Mouse (Mus musculus): ENCODE measurements around the gene Mfsd7a. TPM values are rescaled to one million over a fixed set of nuclear protein-coding genes. Genes with fewer than 3 reads are reported as not detected.
"Not testable (repeated sequence)": the region's sequence is repeated elsewhere in the genome, so short reads cannot be mapped to it uniquely, and the experiment has no call there.

The Mfsd7a gene
- 1 to 10 TPM in 1 of 2 experiments, under 1 TPM in 1; 0.57 to 1.1 TPM for total RNA-seq (2021)

GRCm38 (mm10) chr5:108448785-108449668 lies at the start of gene Mfsd7a:
Gene Mfsd7a (minus strand): TSS chr5:108448891.
- DNase-seq, result no peak

- DNase-seq, result not testable (repeated sequence)
These were observed 37.5 kb upstream of the Mfsd7a start for GRCm38 (mm10) chr5:108486148-108486547.

DNA sequence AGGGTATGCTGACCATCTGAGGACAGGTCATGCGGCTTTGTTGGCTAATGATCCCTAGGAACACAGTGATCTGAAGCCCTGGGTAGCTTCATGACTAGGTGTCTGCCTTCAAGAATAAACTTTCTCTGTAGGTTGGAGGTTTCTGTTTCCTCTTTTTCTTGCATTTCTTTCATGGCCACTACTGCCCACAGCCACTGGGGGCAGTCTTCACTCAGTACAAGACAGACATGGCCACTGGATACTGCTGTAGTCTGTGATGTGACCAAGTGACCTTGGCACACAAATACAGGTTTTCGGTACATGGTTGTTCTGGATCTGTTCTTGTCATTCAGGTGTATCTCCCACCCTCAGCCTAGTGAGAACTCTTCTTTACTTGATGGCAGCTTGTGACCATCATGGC lies 36.5 kb upstream of the Mfsd7a start:
- no peak for DNase-seq

DNA sequence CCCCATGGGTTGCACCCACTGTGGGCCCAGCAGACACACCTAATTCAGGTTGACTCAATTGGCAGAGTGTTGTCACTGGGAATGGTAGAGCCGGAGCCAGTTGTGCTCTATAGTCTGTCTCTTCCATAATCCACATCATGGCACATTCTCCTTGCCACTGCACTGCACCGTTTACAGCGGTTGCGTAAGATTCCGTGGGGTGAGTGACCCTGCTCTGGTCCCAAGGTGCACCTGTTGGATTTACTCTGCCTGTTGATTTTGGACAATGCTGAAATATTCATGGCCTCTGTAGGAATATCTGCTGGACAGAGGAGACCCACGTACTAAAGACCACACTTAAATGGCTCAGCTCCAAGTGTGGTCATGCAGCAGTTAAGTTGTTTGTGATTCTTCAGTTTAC lies 34.3 kb upstream of the Mfsd7a start:
- no peak for DNase-seq

- DNase-seq, result no peak
These were observed 27.3 kb upstream of the Mfsd7a start for GRCm38 (mm10) chr5:108475977-108476376.

- DNase-seq, result no peak
These were observed 25.0 kb upstream of the Mfsd7a start for GRCm38 (mm10) chr5:108473737-108474136.

DNA sequence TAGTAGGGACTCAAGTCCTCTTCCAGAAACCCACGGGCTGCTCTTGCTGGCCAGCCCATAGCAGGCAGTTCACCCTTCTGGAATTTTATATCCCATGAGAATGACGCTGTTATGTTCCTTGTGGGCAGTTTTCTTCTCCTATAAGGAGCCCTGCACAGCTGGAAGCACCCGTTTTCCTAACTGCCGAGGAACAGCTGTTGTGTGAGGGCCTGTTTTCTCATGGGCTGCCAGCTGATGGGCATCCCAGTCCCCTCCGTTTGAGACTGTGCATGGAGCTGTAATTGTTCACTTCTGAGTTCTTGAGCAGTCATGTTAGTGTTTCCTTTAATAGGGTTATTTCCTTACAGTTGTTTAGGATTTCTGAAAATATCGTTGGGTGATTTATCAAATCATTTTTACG lies 20.9 kb upstream of the Mfsd7a start:
- DNase-seq, result no peak

- DNase-seq, result no peak
These were observed 18.0 kb upstream of the Mfsd7a start for GRCm38 (mm10) chr5:108466647-108467046.

DNA sequence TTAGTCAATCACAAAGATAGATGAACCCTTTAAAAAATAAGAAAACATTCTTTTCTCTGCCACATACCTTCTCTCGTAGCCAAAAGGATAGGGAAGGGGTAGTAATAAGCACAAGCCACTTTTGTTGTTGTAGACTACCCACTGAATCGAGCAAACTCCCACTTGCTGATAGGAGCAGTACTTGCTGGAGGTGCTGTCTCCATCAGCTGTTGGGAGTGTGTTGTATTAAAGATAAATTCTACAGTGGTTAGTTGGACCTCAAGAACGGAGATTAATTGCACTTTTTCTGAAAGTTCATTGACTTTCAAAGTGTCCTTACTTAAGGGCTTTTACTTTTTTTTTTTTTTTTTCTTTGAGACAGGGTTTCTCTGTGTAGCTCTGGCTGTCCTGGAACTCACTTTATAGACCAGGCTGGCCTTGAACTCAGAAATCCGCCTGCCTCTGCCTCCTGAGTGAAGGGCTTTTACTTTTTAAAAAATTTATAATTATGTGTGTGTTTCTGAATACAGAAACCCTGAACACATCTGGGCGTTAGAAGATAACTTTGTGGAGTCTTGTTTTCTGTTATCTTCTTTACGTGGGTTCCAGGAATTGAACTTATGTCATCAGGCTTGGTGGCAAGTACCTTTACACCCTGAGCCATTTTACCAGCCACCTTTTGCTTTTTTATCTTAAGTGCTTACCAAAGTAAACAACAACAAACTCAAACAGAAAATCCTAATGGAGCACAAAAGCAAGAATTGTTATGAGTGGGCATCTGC lies 16.6 kb upstream of the Mfsd7a start:
- DNase-seq, result no peak

- DNase-seq, result no peak
These were observed 13.8 kb upstream of the Mfsd7a start for GRCm38 (mm10) chr5:108462446-108462845.

DNA sequence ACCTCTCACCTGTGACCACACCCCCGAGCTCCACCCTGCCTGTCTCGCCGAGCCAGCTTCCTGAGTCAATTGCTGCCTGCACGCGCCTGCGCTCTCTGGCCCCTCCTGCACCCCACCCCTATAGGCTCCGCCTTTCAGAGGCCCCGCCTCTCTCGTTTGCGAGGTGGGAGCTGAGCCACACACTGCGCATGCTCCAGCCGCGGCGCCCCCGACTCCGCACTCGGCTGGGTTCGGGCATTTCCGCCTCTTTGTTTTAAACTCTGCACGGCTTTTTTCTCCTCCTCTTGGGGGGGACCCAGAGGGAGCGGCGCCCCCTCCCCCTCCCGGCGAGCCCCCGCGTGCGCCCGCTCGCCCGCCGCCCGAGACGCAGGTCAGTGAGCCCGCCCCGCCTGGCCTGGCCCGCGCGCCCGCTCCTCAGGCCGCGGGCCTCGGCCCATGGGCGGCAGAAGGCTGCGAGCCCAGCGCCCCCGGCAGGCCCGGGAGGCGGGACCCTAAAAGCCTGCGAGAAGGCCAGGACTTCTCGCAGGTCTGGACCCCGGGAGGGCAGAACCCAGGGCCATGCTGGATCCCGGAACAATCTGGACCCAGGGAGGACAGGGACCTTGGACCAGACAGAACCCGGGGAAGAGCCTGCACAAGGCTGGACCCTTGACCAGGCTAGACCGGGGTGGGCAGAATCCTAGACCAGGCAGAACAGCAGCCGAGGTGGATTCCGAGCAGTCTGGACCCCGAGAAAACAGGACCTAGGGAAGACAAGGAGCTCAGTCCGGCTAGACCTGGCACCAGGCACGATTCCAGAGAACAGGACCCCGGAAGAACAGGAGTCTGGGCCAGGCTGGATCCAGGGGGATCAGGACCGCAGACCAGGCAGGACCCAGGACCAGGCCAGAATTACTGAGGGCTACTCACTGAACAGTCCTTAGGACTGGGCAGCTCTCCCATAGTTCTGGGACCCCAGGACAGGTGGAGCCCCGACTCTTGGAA lies 12.7 kb upstream of the Mfsd7a start, which contains the start of gene Pcgf3:
Gene Pcgf3, plus strand, starts transcription at position 151 of the 984 bp plus-strand sequence.
- DNase-seq, result peak; percentile 96

- DNase-seq, result no peak
These were observed 11.8 kb upstream of the Mfsd7a start for GRCm38 (mm10) chr5:108460461-108460860.

DNA sequence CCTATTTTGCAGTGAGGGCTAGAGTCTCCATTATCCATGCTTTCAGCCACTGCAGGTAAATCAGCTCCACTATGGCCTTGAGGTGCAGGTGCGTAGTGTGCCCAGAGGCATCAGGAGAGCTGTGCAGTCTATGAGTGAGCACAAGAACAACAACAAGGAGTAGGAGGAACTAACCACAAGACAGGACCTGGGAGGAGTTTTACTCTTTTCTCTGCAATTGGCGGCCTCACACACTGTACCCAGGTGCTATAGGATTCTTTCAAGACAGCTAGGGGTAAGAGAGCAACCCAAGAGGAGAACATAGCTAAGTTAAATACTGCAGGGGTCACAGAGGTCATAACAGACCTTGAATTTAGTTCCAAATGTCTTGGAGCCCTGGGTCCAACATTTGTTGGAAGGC lies 10.0 kb upstream of the Mfsd7a start:
- DNase-seq, result no peak

GRCm38 (mm10) chr5:108454094-108454493 lies 5.4 kb upstream of the Mfsd7a start:
- DNase-seq, result no peak

GRCm38 (mm10) chr5:108452422-108452821 lies 3.7 kb upstream of the Mfsd7a start:
- no peak for DNase-seq

DNA sequence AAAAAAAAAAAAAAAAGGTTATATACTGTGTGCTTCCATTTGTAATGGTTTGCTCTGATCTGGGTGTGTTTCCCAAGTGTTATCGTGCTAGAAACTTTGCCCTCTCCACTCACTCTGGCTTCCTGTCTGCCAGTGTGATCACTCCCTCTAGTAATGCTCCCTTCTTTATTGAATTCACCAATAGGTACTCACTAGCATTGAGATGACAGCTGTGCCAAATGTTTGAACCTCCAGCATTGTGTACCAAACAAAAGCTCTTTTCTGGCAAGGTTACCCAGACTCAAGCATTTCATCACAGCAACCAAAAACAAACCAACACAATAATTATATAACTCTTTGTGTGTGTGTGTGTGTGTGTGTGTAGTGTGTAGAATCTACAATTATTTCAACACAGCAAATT lies 2.9 kb upstream of the Mfsd7a start:
- DNase-seq, result no peak

DNA sequence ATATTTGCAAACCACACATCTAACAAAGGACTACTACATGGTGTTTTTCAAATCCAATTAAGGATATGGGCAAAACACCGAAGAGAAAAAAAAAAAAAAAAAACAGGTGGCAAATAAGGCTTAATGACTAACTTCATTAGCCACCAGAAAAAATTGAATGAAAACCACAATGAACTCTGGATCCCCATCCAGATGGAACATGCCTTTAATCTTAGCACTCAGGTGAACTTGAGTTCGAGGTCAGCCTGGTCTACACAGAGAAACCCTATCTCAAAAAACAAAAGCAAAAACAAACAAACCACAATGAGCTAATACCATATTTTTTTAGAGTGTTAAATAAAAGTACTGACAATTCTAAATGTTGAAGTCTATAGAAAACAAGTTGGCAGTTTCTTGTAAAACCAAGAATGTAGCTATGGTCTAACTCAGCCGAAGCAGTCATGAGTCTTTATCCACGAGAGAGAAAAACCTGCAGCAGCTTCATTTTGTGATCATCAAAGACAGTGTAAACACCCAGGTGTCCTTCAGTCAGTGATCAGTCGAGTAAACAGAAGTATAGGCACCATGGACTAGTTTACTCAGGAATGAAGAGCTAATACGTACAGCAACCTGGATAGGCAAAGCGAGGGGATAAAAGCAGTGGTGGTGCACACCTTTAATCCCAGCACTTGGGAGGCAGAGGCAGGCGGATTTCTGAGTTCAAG lies 2.3 kb upstream of the Mfsd7a start:
- no peak for DNase-seq

- DNase-seq, result no peak
These were observed 834 bp downstream of the Mfsd7a start for GRCm38 (mm10) chr5:108447857-108448256.

- DNase-seq, result no peak
These were observed 1.7 kb downstream of the Mfsd7a start for GRCm38 (mm10) chr5:108446973-108447372.

GRCm38 (mm10) chr5:108436101-108436500 lies 12.6 kb downstream of the Mfsd7a start:
- no peak for DNase-seq

DNA sequence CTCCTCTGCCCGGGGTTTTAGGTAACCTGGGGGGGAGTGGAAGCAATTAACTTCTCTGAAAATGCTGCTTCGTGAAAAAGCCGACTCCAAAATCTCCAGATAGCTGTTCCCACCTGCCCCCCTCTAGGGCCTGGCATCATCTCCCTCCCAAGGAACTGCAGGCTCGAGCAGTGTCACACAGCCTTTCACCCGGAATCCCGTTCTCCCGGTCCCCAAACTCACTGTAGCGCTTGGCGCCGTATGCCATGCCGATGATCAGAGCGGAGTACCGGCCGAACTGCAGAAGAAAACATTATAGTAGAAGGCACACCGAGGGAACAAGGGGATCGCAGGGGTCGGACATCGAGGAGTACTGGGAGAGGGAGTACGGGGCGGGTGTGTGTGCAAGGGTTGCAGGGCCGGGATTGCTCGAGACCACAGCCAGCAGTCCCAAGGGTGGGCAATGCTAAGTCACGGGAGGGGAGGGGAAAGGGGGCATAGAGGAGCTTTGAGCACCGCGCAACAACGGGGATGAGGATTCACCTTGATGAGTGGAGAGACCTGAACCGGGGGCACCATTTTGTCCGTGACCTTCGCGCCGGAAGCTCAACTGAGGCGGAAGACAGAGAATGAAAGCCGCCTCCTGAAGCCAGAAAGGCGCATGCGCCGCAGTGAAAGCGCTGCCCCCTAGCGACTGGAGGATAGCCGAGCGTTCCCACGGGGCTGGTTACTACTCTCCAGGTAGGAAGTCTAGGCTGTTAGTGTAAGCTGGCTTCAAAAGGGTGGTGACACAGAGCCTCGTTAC lies 14.7 kb downstream of the Mfsd7a start, which contains the start of gene Atp5k:
Gene Atp5k, minus strand, starts transcription at position 645 of the 784 bp plus-strand sequence.
- peak; percentile 88 to 91 for DNase-seq
